Mouse (Mus musculus) spleen, adult 2 months (tissue): ENCODE measurements at regions not wholly inside any gene's neighbourhood (a gene's known extent, or its start where the extent isn't known, plus 50 kb on each side); places are given as distances from the start of the nearest gene placed in this dataset.

ENCODE experiments used
- CTCF ChIP-seq: fragments of 200-500 bp; IDR thresholded peaks from 2 replicates; pipeline ENCODE4 v1.5.1; 2011; ENCODE audit warnings: mild to moderate bottlenecking, inconsistent platforms; ENCODE audit not compliant: insufficient read depth, insufficient read length, insufficient replicate concordance; ENCODE audit errors: extremely low read depth
- POLR2A ChIP-seq: fragments of 200-500 bp; IDR thresholded peaks from 2 replicates; pipeline ENCODE4 v1.6.1; 2011; ENCODE audit warnings: low read depth, low read length, inconsistent platforms

DNA sequence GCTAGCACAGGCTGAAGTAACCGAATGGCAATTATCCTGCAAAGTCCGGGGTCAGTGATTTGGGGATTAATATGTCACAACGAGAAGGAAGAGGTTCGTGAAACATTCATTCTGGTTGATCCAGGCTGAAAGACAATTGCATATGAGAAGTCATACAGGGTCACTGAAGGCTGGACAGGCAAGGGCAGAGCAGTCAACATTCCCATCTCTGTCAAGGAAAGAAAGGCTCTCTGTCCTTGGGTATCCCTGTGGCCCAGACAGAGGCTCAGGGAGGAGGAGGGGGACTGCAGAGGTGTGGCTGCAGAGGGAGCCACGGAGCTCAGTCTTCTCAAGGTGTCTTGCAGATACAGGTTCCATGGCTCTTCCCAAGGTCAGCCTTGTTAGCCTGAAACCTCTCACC, 68.4 kb upstream of the Irf2bp2 start:
- TF ChIP-seq POLR2A (no peak), CTCF (no peak)
